ENCODE assay signal across 28 mouse cellular contexts in the genomic region with DNA sequence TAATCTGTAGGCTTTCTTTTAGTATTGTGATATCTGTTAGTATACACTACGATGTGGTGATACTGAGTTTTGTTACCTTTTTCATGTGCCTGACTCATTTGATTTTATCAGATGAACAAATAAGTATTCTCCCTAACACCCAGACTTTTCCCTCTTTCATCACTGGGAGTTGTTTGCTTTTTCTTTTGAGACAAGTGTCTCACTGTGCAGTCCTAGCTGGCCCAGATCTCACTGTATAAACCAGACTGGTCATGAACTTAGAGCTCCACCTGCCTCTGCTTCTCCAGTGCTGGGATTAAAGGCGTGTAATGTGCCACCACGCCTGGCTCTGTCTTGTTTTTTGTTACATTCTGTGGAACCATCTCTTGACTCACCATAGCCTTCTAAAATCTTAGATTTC. TPM values are rescaled to one million over a fixed set of nuclear protein-coding genes. Genes with fewer than 3 reads are reported as not detected.
"Had no signal": no experiment of that assay in that cellular context is flagged by ENCODE, and none has a peak within 500 bp of the region (broad histone marks: within the 10 kb centered on the region; RNA-seq: fewer than 3 reads in every experiment).

No protein-coding gene starts in this region.

- H3K4me2 ChIP-seq: embryonic facial prominence, embryonic 12.5 days; embryonic facial prominence, embryonic 13.5 days; embryonic facial prominence, embryonic 15.5 days; forebrain, embryonic 12.5 days; forebrain, embryonic 13.5 days; forebrain, embryonic 15.5 days had no signal

- H3K27me3 ChIP-seq: embryonic facial prominence, embryonic 12.5 days; embryonic facial prominence, embryonic 13.5 days; embryonic facial prominence, embryonic 15.5 days; forebrain, embryonic 12.5 days; forebrain, embryonic 13.5 days; forebrain, embryonic 15.5 days had no signal

- ATAC-seq: forebrain, embryonic 13.5 days; forebrain, embryonic 14.5 days; forebrain, embryonic 15.5 days; forebrain, embryonic 16.5 days; forebrain, postnatal 0 days had no signal

- H3K27ac ChIP-seq: embryonic facial prominence, embryonic 10.5 days; embryonic facial prominence, embryonic 12.5 days; embryonic facial prominence, embryonic 13.5 days; embryonic facial prominence, embryonic 15.5 days; forebrain, embryonic 10.5 days; forebrain, embryonic 12.5 days; forebrain, embryonic 13.5 days; forebrain, embryonic 15.5 days; gastrocnemius, adult 2 months had no signal

- DNase-seq: cerebellum, adult 18-20 months; cerebellum, adult 2 months; cerebellum, adult 8-10 months; cerebellum, adult 9-10 months; cerebellum, adult 9-11 months; cerebellum, postnatal 10 days; cerebellum, postnatal 14 days; cerebellum, postnatal 25 days; cerebellum, postnatal 36 days; embryo, embryonic 11 days; forebrain, postnatal 0 days; gastrocnemius, adult 2 months; gastrocnemius, postnatal 10 days; gastrocnemius, postnatal 14 days; gastrocnemius, postnatal 25 days; gastrocnemius, postnatal 36 days; heart, adult 11 months had no signal

- H3K4me1 ChIP-seq: embryonic facial prominence, embryonic 10.5 days; embryonic facial prominence, embryonic 12.5 days; embryonic facial prominence, embryonic 13.5 days; embryonic facial prominence, embryonic 15.5 days; forebrain, embryonic 10.5 days; forebrain, embryonic 12.5 days; forebrain, embryonic 13.5 days; forebrain, embryonic 15.5 days had no signal

- H3K4me3 ChIP-seq: embryonic facial prominence, embryonic 10.5 days; embryonic facial prominence, embryonic 12.5 days; embryonic facial prominence, embryonic 13.5 days; embryonic facial prominence, embryonic 15.5 days; erythroblast, embryonic 14.5 days; forebrain, embryonic 10.5 days; forebrain, embryonic 12.5 days; forebrain, embryonic 13.5 days; forebrain, embryonic 15.5 days; gastrocnemius, adult 2 months had no signal

- H3K9me3 ChIP-seq: embryonic facial prominence, embryonic 10.5 days; embryonic facial prominence, embryonic 12.5 days; embryonic facial prominence, embryonic 13.5 days; embryonic facial prominence, embryonic 15.5 days; forebrain, embryonic 10.5 days; forebrain, embryonic 12.5 days; forebrain, embryonic 13.5 days; forebrain, embryonic 15.5 days had no signal

- H3K9ac ChIP-seq: embryonic facial prominence, embryonic 12.5 days; embryonic facial prominence, embryonic 13.5 days; embryonic facial prominence, embryonic 15.5 days; forebrain, embryonic 12.5 days; forebrain, embryonic 13.5 days; forebrain, embryonic 15.5 days; forebrain, postnatal 0 days had no signal

RNA-seq across cellular contexts. Expression of a gene that starts 30.8 kb away (rescaled TPM):
- polyA plus RNA-seq: erythroblast, embryonic 14.5 days had no signal
